Mouse (Mus musculus) mature B cell (primary cell): ENCODE measurements around the gene Bdh1.

ENCODE experiments used
- in situ Hi-C: fragments of 300-500 bp; cut with MboI; formaldehyde crosslinking; loops from 2 replicates; pipeline ENCODE4 v1.14.3; 2019

Gene Bdh1

GRCm38 (mm10) chr16:31428675-31429470 lies 6.8 kb downstream of the Bdh1 start:
- in situ Hi-C loops: no loop called here

GRCm38 (mm10) chr16:31429471-31430155 lies 7.5 kb downstream of the Bdh1 start:
- in situ Hi-C loops: no loop called here

- in situ Hi-C loops: no loop called here
Observed at GRCm38 (mm10) chr16:31433466-31434110, 11.5 kb downstream of the Bdh1 start.

GRCm38 (mm10) chr16:31435146-31435545 lies 13.1 kb downstream of the Bdh1 start:
- in situ Hi-C loops: no loop called here

- in situ Hi-C loops: no loop called here
Observed at GRCm38 (mm10) chr16:31436085-31436484, 14.0 kb downstream of the Bdh1 start.

- in situ Hi-C loops: no loop called here
Observed at GRCm38 (mm10) chr16:31437358-31437757, 15.3 kb downstream of the Bdh1 start.

- in situ Hi-C loops: no loop called here
Observed at GRCm38 (mm10) chr16:31439529-31439928, 17.4 kb downstream of the Bdh1 start.

- in situ Hi-C loops: no loop called here
Observed at GRCm38 (mm10) chr16:31440046-31440445, 18.0 kb downstream of the Bdh1 start.

GRCm38 (mm10) chr16:31444521-31444920 lies 22.4 kb downstream of the Bdh1 start:
- in situ Hi-C loops: no loop called here

- in situ Hi-C loops: no loop called here
Observed at GRCm38 (mm10) chr16:31446067-31446853, 24.2 kb downstream of the Bdh1 start.

GRCm38 (mm10) chr16:31449973-31450372 lies 27.9 kb downstream of the Bdh1 start:
- in situ Hi-C loops: loop anchor here (10.0 kb wide), 1 partner anchor 265 kb away; no protein-coding TSS in a partner anchor

- in situ Hi-C loops: loop anchor here (10.0 kb wide), 1 partner anchor 264 kb away; no protein-coding TSS in a partner anchor
Observed at GRCm38 (mm10) chr16:31451235-31451634, 29.2 kb downstream of the Bdh1 start.

- in situ Hi-C loops: loop anchor here (10.0 kb wide), 1 partner anchor 262 kb away; no protein-coding TSS in a partner anchor
Observed at GRCm38 (mm10) chr16:31452467-31452866, 30.4 kb downstream of the Bdh1 start.

GRCm38 (mm10) chr16:31454013-31454412 lies 31.9 kb downstream of the Bdh1 start:
- in situ Hi-C loops: loop anchor here (10.0 kb wide), 1 partner anchor 261 kb away; no protein-coding TSS in a partner anchor

- in situ Hi-C loops: loop anchor here (10.0 kb wide), 1 partner anchor 259 kb away; no protein-coding TSS in a partner anchor
Observed at GRCm38 (mm10) chr16:31455276-31456045, 33.4 kb downstream of the Bdh1 start.

GRCm38 (mm10) chr16:31458229-31458918 lies 36.3 kb downstream of the Bdh1 start:
- in situ Hi-C loops: loop anchor here (10.0 kb wide), 1 partner anchor 256 kb away; no protein-coding TSS in a partner anchor

- in situ Hi-C loops: loop anchor here (10.0 kb wide), 1 partner anchor 255 kb away; no protein-coding TSS in a partner anchor
Observed at GRCm38 (mm10) chr16:31459968-31460461, 37.9 kb downstream of the Bdh1 start.

- in situ Hi-C loops: no loop called here
Observed at GRCm38 (mm10) chr16:31460506-31460905, 38.4 kb downstream of the Bdh1 start.

- in situ Hi-C loops: no loop called here
Observed at GRCm38 (mm10) chr16:31461046-31461445, 39.0 kb downstream of the Bdh1 start.
